Mouse (Mus musculus): ENCODE data around the gene Phf3.
"Not testable (repeated sequence)": the region's sequence is repeated elsewhere in the genome, so short reads cannot be mapped to it uniquely, and the experiment has no call there.

Phf3 gene

DNA sequence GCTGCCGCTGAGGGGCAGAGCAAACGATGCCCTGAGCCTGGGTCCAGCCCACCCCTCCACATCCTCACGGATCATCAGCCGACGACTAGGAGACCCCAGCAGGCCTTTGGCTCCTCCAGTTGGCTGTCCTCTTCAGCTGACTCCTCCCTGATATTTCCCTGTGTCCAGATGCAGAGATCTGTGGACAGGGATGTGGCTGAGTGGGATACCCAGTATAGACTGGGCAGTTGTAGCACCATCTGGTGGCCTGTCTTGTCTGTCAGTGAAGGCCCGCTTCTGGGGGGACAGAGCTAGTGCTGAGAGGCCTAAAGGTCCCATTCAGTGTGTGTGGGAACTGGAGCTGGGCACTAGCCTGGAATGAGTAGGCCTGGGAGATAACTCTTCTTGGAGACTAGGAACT is 101.9 kb downstream of the Phf3 start:
- DNase-seq (ENCODE audit: low read depth, low spot score) = no peak

- DNase-seq (ENCODE audit: low read depth, low spot score) = not testable (repeated sequence)
Observed at GRCm38 (mm10) chr1:30770599-30770998, 103.1 kb downstream of the Phf3 start.

DNA sequence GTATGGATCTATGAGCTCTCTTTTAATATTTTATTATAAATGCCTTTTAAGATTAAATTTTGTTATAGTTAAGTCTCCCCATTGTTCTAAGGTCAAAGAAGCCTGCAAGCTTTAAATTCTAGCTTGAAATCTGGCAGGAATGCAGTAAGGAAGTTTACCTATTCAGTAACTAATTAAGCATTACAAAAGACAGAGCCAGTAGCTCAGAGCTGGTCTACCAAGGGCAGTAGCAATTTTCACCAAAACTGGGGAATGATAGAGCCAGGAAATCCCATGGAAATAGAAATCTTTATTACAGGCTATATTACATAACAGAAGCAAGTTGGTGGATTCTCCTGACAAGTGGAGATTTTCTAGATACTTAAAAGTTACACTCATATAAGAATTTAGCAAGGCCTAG is 116.9 kb downstream of the Phf3 start:
- DNase-seq (ENCODE audit: low read depth, low spot score) = no peak

- DNase-seq (ENCODE audit: low read depth, low spot score) = no peak
Observed at GRCm38 (mm10) chr1:30755453-30756224, 118.1 kb downstream of the Phf3 start.

All from c-Kit-negative CD71-positive TER-119-positive erythroid progenitor cells, embryonic 14.5 days (primary cell).